Mouse (Mus musculus): ENCODE measurements around the gene Speg. TPM values are rescaled to one million over a fixed set of nuclear protein-coding genes. Genes with fewer than 3 reads are reported as not detected.

Speg gene
- total RNA-seq, 4 experiments from 2014 or later, result 283 to 320 (median 317) TPM

GRCm38 (mm10) chr1:75393846-75394245 lies 18.7 kb downstream of the Speg start:
- DNase-seq (ENCODE audit: low spot score in 2 of 2), result no peak

GRCm38 (mm10) chr1:75398761-75399402 lies 23.8 kb downstream of the Speg start:
- peak; percentile 76 to 86 for DNase-seq (ENCODE audit: low spot score in 2 of 2)

GRCm38 (mm10) chr1:75399755-75400492 lies 24.8 kb downstream of the Speg start:
- DNase-seq (ENCODE audit: low spot score in 2 of 2), result peak; percentile 72 to 88

- DNase-seq (ENCODE audit: low spot score in 2 of 2), result peak in 1 of 2 experiments; percentile 76
Observed at GRCm38 (mm10) chr1:75400493-75401115, 25.5 kb downstream of the Speg start.

- no peak for DNase-seq (ENCODE audit: low spot score in 2 of 2)
Observed at GRCm38 (mm10) chr1:75405547-75405946, 30.4 kb downstream of the Speg start.

- DNase-seq (ENCODE audit: low spot score in 2 of 2), result no peak
Observed at GRCm38 (mm10) chr1:75406173-75406572, 31.1 kb downstream of the Speg start.

GRCm38 (mm10) chr1:75407056-75407455 lies 32.0 kb downstream of the Speg start:
- DNase-seq (ENCODE audit: low spot score in 2 of 2), result peak in 1 of 2 experiments; percentile 58

GRCm38 (mm10) chr1:75408210-75408609 lies 33.1 kb downstream of the Speg start:
- no peak for DNase-seq (ENCODE audit: low spot score in 2 of 2)

- no peak for DNase-seq (ENCODE audit: low spot score in 2 of 2)
Observed at GRCm38 (mm10) chr1:75409950-75410349, 34.9 kb downstream of the Speg start.

- no peak for DNase-seq (ENCODE audit: low spot score in 2 of 2)
Observed at GRCm38 (mm10) chr1:75412196-75412595, 37.1 kb downstream of the Speg start.

GRCm38 (mm10) chr1:75413749-75414148 lies 38.7 kb downstream of the Speg start:
- DNase-seq (ENCODE audit: low spot score in 2 of 2), result peak; percentile 53 to 64

- no peak for DNase-seq (ENCODE audit: low spot score in 2 of 2)
Observed at GRCm38 (mm10) chr1:75421794-75422193, 46.7 kb downstream of the Speg start.

- DNase-seq (ENCODE audit: low spot score in 2 of 2), result no peak
Observed at GRCm38 (mm10) chr1:75422216-75422822, 47.2 kb downstream of the Speg start.

- no peak for DNase-seq (ENCODE audit: low spot score in 2 of 2)
Observed at GRCm38 (mm10) chr1:75422823-75423471, 47.9 kb downstream of the Speg start.

- DNase-seq (ENCODE audit: low spot score in 2 of 2), result no peak
Observed at GRCm38 (mm10) chr1:75423780-75424390, 48.8 kb downstream of the Speg start.

GRCm38 (mm10) chr1:75425796-75426471 lies 50.8 kb downstream of the Speg start:
- DNase-seq (ENCODE audit: low spot score in 2 of 2), result no peak

GRCm38 (mm10) chr1:75435475-75436328 lies 60.6 kb downstream of the Speg start, which contains the start of gene Gmppa:
Gene Gmppa, plus strand, starts transcription at chr1:75435930.
- DNase-seq (ENCODE audit: low spot score in 2 of 2), result peak; percentile 67 to 77

GRCm38 (mm10) chr1:75438782-75439181 lies 63.7 kb downstream of the Speg start:
- no peak for DNase-seq (ENCODE audit: low spot score in 2 of 2)

GRCm38 (mm10) chr1:75440661-75441060 lies 65.6 kb downstream of the Speg start:
- DNase-seq (ENCODE audit: low spot score in 2 of 2), result no peak

Measured in gastrocnemius, adult 8-10 months (tissue).